In genomic region chr6:115954506-115955074, GRCm38 (mm10) we compare ENCODE assay signal across 20 mouse cellular contexts. TPM values are rescaled to one million over a fixed set of nuclear protein-coding genes. Genes with fewer than 3 reads are reported as not detected.
DNase-seq lines count a peak whose midpoint lies in the region; ATAC-seq and TF ChIP-seq lines count a peak whose summit lies in the region.
"Had no signal": no experiment of that assay in that cellular context is flagged by ENCODE, and none has a peak within 500 bp of the region (broad histone marks: within the 10 kb centered on the region; RNA-seq: fewer than 3 reads in every experiment).

No protein-coding gene starts in this region.

- TF ChIP-seq POLR2A in heart, adult 2 months (IDR thresholded peaks at IDR 0.05; ENCODE audit: insufficient read depth, low read depth, low read length): no peak
- TF ChIP-seq POLR2A in spleen, adult 2 months (IDR thresholded peaks at IDR 0.05; ENCODE audit: low read depth, low read length): no peak
- TF ChIP-seq POLR2A in small intestine, adult 2 months (IDR thresholded peaks at IDR 0.05; ENCODE audit: low read depth, low read length): no peak

- intact Hi-C loops in heart, adult 2 months (cut with DNase I): no loop called here
- intact Hi-C loops in heart, postnatal 10 days (cut with DNase I): loop anchor here (5.0 kb wide), 2 partner anchors 38 to 102 kb away; partner anchors contain the start of genes Ift122 and Mbd4

- H3K36me3 ChIP-seq in heart, adult 2 months (ENCODE audit: control insufficient read depth, insufficient read depth, low read length): peaks cover 13% of the 10 kb centered on the region; the same call in 1 of the 2 replicates
- H3K36me3 ChIP-seq in spleen, adult 2 months (ENCODE audit: control insufficient read depth, insufficient read depth, low read length): peaks cover 8% of the 10 kb centered on the region; the same call in 1 of the 2 replicates
- H3K36me3 ChIP-seq in small intestine, adult 2 months (ENCODE audit: control insufficient read depth, insufficient read depth, low read length): no peaks in the 10 kb centered on the region
- no peaks in the 10 kb centered on the region for H3K36me3 ChIP-seq in forebrain, embryonic 13.5 days (ENCODE audit: poor library complexity, severe bottlenecking)
- H3K36me3 ChIP-seq: midbrain, embryonic 15.5 days had no signal

- H3K4me2 ChIP-seq in forebrain, embryonic 13.5 days: no peak overlapping the region
- H3K4me2 ChIP-seq: liver, embryonic 12.5 days; midbrain, embryonic 15.5 days had no signal

- no peaks in the 10 kb centered on the region for H3K9me3 ChIP-seq in forebrain, embryonic 13.5 days (replicated peaks)
- H3K9me3 ChIP-seq: liver, embryonic 12.5 days; midbrain, embryonic 15.5 days had no signal

- TF ChIP-seq CTCF in heart, adult 2 months (IDR thresholded peaks at IDR 0.05): no peak
- TF ChIP-seq CTCF in spleen, adult 2 months (IDR thresholded peaks at IDR 0.05; ENCODE audit: extremely low read depth, insufficient read depth, insufficient read length, insufficient replicate concordance): no peak
- TF ChIP-seq CTCF in small intestine, adult 2 months (IDR thresholded peaks at IDR 0.05; ENCODE audit: extremely low read depth, insufficient read length, insufficient replicate concordance, low read depth, low read length): no peak

- no peak for TF ChIP-seq EP300 in heart, adult 2 months (IDR thresholded peaks at IDR 0.05; ENCODE audit: insufficient read depth, low read depth, low read length)

- H3K4me3 ChIP-seq in heart, adult 2 months: no peak overlapping the region
- no peak overlapping the region for H3K4me3 ChIP-seq in spleen, adult 2 months (ENCODE audit: extremely low read depth, insufficient read depth, insufficient read length)
- H3K4me3 ChIP-seq in small intestine, adult 2 months (ENCODE audit: low read depth, low read length): no peak overlapping the region
- H3K4me3 ChIP-seq in forebrain, embryonic 13.5 days: no peak overlapping the region
- H3K4me3 ChIP-seq: liver, embryonic 12.5 days; midbrain, embryonic 15.5 days had no signal

- DNase-seq in heart, adult 2 months: peak in 1 of 2 experiments; percentile 26
- no peak for DNase-seq in heart, postnatal 10 days
- peak; percentile 65 for DNase-seq in kidney, postnatal 10 days
- no peak for DNase-seq in kidney, adult 11 months
- no peak for DNase-seq in spleen, adult 2 months (ENCODE audit: low read depth in 1 of 2, low spot score in 2 of 2)
- DNase-seq in spleen, postnatal 36 days (ENCODE audit: low spot score in 2 of 2): no peak
- DNase-seq: gastrocnemius, postnatal 25 days; right cerebral cortex, postnatal 25 days had no signal

- ATAC-seq in forebrain, embryonic 13.5 days: no peak
- ATAC-seq: inflammation-experienced regulatory T-cells, adult 6 months; liver, embryonic 12.5 days; midbrain, embryonic 15.5 days had no signal

- H3K27ac ChIP-seq in heart, adult 2 months: peak overlapping the region; percentile 70
- H3K27ac ChIP-seq in spleen, adult 2 months (ENCODE audit: insufficient read depth, low read length): peak overlapping the region; percentile 7; the same call in 1 of the 2 replicates
- 0 out of 2 replicates have a peak overlapping the region, but pooled peaks have one; percentile 16 for H3K27ac ChIP-seq in small intestine, adult 2 months (ENCODE audit: insufficient read depth, low read depth, low read length)
- H3K27ac ChIP-seq in forebrain, embryonic 13.5 days: no peak overlapping the region
- H3K27ac ChIP-seq: liver, embryonic 12.5 days; midbrain, embryonic 15.5 days had no signal

- H3K79me2 ChIP-seq in heart, adult 2 months (replicated peaks; ENCODE audit: control insufficient read depth, insufficient read depth, low read length): no peaks in the 10 kb centered on the region

- H3K27me3 ChIP-seq in heart, adult 2 months (ENCODE audit: control insufficient read depth, insufficient read depth, low read length): no peaks in the 10 kb centered on the region
- no peaks in the 10 kb centered on the region for H3K27me3 ChIP-seq in spleen, adult 2 months (ENCODE audit: control insufficient read depth, insufficient read depth, low read length)
- H3K27me3 ChIP-seq in small intestine, adult 2 months (ENCODE audit: control insufficient read depth, insufficient read depth, low read length): no peaks in the 10 kb centered on the region
- no peaks in the 10 kb centered on the region for H3K27me3 ChIP-seq in forebrain, embryonic 13.5 days
- H3K27me3 ChIP-seq: liver, embryonic 12.5 days; midbrain, embryonic 15.5 days had no signal

- 43% methylated on average over 9 of the region's 9 CpGs for WGBS in heart, adult 2 months
- WGBS in spleen, adult 2 months: 94% methylated on average over 9 of the region's 9 CpGs
- WGBS in small intestine, adult 2 months: 88% methylated on average over 9 of the region's 9 CpGs
- 69% methylated on average over 9 of the region's 9 CpGs for WGBS in forebrain, embryonic 13.5 days

- H3K9ac ChIP-seq in heart, adult 2 months (ENCODE audit: low read depth, low read length): no peak overlapping the region
- H3K9ac ChIP-seq in forebrain, embryonic 13.5 days: no peak overlapping the region
- H3K9ac ChIP-seq: liver, embryonic 12.5 days; midbrain, embryonic 15.5 days had no signal

- H3K4me1 ChIP-seq in heart, adult 2 months (ENCODE audit: control insufficient read depth, insufficient read depth, low read length): peaks cover 30% of the 10 kb centered on the region
- H3K4me1 ChIP-seq in spleen, adult 2 months (ENCODE audit: control insufficient read depth, insufficient read depth, insufficient read length): no peaks in the 10 kb centered on the region
- peaks cover 15% of the 10 kb centered on the region for H3K4me1 ChIP-seq in small intestine, adult 2 months (ENCODE audit: control insufficient read depth, insufficient read depth, insufficient read length, low read length)
- H3K4me1 ChIP-seq in forebrain, embryonic 13.5 days: peaks cover 26% of the 10 kb centered on the region

RNA-seq across cellular contexts. Expression of gene H1foo, which starts 9.9 kb away (rescaled TPM):
- total RNA-seq in heart, adult 2 months (2021): not detected
- polyA plus RNA-seq in heart, adult 2 months (2012; rRNA removed): not detected in 2 replicates
- not detected for total RNA-seq in heart, postnatal 10 days (2021)
- polyA plus RNA-seq in spleen, adult 2 months (2012; rRNA removed): not detected in 2 replicates
- polyA plus RNA-seq in small intestine, adult 2 months (2012; rRNA removed): not detected in 2 replicates
- polyA plus RNA-seq in forebrain, embryonic 13.5 days (2015; fragmentation: Nextera tagmentation; extraction: Ambion mirVana): not detected in 2 replicates
- total RNA-seq: adrenal gland, adult 18-20 months; ES-E14; gastrocnemius, postnatal 25 days; heart, postnatal 25 days; layer of hippocampus, postnatal 25 days; left cerebral cortex, postnatal 25 days; megakaryocyte progenitor cell, adult 5-6 weeks had no signal
- polyA plus RNA-seq: inflammation-experienced regulatory T-cells, adult 6 months; large intestine, adult 2 months; liver, embryonic 12.5 days; midbrain, embryonic 15.5 days had no signal

RNA-seq across cellular contexts. Expression of gene Rho, which starts 23.0 kb away (rescaled TPM):
- under 1 TPM in 1 of 2 experiments, not detected in 1; 0.23 TPM for total RNA-seq in heart, adult 2 months (2021)
- polyA plus RNA-seq in heart, adult 2 months (2012; rRNA removed): 0.44 and 1.3 TPM in 2 replicates
- under 1 TPM; 0.07 to 0.20 TPM for total RNA-seq in heart, postnatal 10 days (2021)
- polyA plus RNA-seq in spleen, adult 2 months (2012; rRNA removed): 0.16 and 0.37 TPM in 2 replicates
- polyA plus RNA-seq in small intestine, adult 2 months (2012; rRNA removed): 0.27 and 0.35 TPM in 2 replicates
- 0.10 and 0.17 TPM in 2 replicates for polyA plus RNA-seq in forebrain, embryonic 13.5 days (2015; fragmentation: Nextera tagmentation; extraction: Ambion mirVana)
- polyA plus RNA-seq: liver, embryonic 12.5 days had no signal

RNA-seq across cellular contexts. Expression of gene Plxnd1, which starts 40.2 kb away (rescaled TPM):
- total RNA-seq in heart, adult 2 months (2021): 10 to 100 TPM; 58.8 to 90.6 TPM
- 79.9 and 102 TPM in 2 replicates for polyA plus RNA-seq in heart, adult 2 months (2012; rRNA removed)
- total RNA-seq in heart, postnatal 10 days (2021): 100 to 1,000 TPM; 179 to 224 TPM
- polyA plus RNA-seq in spleen, adult 2 months (2012; rRNA removed): 66.1 and 87.2 TPM in 2 replicates
- 26.2 TPM in 2 replicates for polyA plus RNA-seq in small intestine, adult 2 months (2012; rRNA removed)
- 14.3 and 19.7 TPM in 2 replicates for polyA plus RNA-seq in forebrain, embryonic 13.5 days (2015; fragmentation: Nextera tagmentation; extraction: Ambion mirVana)
